Mouse (Mus musculus) lung, postnatal 0 days (tissue): ENCODE results near the gene Chd2. TPM values are rescaled to one million over a fixed set of nuclear protein-coding genes. Genes with fewer than 3 reads are reported as not detected.
"Not testable (repeated sequence)": the region's sequence is repeated elsewhere in the genome, so short reads cannot be mapped to it uniquely, and the experiment has no call there.

ENCODE experiments used
- ATAC-seq: fragments of 200-750 bp; cut with Nextera tagmentation; 2 replicates; pipeline ENCODE4 v1.8.0; 2017; ENCODE audit warnings: moderate library complexity
- DNase-seq: peaks from one replicate; pipeline ENCODE4 v3.0.0-alpha.2; 2016; ENCODE audit warnings: low spot score
- H3K27ac ChIP-seq: fragments of 300-500 bp; sonication (generic); 2 replicates; pipeline ENCODE4 v1.5.1; 2014; ENCODE audit warnings: antibody characterized with exemption, mild to moderate bottlenecking, low read length, mixed read lengths
- H3K27me3 ChIP-seq: fragments of 300-500 bp; sonication (generic); replicated peaks from 2 replicates; pipeline ENCODE4 v1.6.1; 2014; ENCODE audit warnings: low read length, mixed read lengths; ENCODE audit not compliant: insufficient read depth
- H3K36me3 ChIP-seq: fragments of 300-500 bp; sonication (generic); 2 replicates; pipeline ENCODE4 v1.6.1; 2014; ENCODE audit warnings: low read length, mixed read lengths; ENCODE audit not compliant: insufficient read depth
- H3K4me1 ChIP-seq: fragments of 300-500 bp; sonication (generic); 2 replicates; pipeline ENCODE4 v1.6.1; 2014; ENCODE audit warnings: antibody characterized with exemption, low read depth, low read length, mixed read lengths; ENCODE audit not compliant: insufficient read depth
- H3K4me2 ChIP-seq: fragments of 300-500 bp; sonication (generic); replicated peaks from 2 replicates; pipeline ENCODE4 v1.6.1; 2014; ENCODE audit warnings: low read depth, mild to moderate bottlenecking, low read length, moderate library complexity, mixed read lengths
- H3K4me3 ChIP-seq: fragments of 300-500 bp; sonication (generic); 2 replicates; pipeline ENCODE4 v1.5.1; 2014; ENCODE audit warnings: low read depth, low read length
- H3K9ac ChIP-seq: fragments of 300-500 bp; sonication (generic); replicated peaks from 2 replicates; pipeline ENCODE4 v1.6.1; 2014; ENCODE audit warnings: low read depth, mild to moderate bottlenecking
- H3K9me3 ChIP-seq: fragments of 300-500 bp; sonication (generic); 2 replicates; pipeline ENCODE4 v1.6.1; 2016; ENCODE audit warnings: low read length, mixed read lengths
- CTCF ChIP-seq: IDR thresholded peaks from 2 replicates; pipeline ENCODE4 v1.5.1; 2016; ENCODE audit warnings: antibody characterized with exemption, mild to moderate bottlenecking
- EP300 ChIP-seq: IDR thresholded peaks from 2 replicates; pipeline ENCODE4 v1.6.1; 2016; ENCODE audit warnings: antibody characterized with exemption, mild to moderate bottlenecking, control low read depth
- WGBS: fragments of 180-500 bp; shearing (Covaris S2); extraction: QIAGEN DNeasy Blood & Tissue Kit; methylation state at CpG from one replicate; pipeline ENCODE4 v1.1.7; 2014; 5-methylcytosine and 5-hydroxymethylcytosine counted together
- polyA plus RNA-seq: library from polyadenylated mRNA; unstranded; fragments of >200 nt; fragmentation: Nextera tagmentation; extraction: Ambion mirVana; gene quantifications from 2 replicates; pipeline ENCODE4 v1.2.1, GENCODE M21; 2015

The Chd2 gene
- polyA plus RNA-seq, 1 experiment from 2014 or later: 38.0 TPM

GRCm38 (mm10) chr7:73532916-73533315 lies 8.7 kb downstream of the Chd2 start:
- DNase-seq: peak; percentile 75
- H3K36me3 ChIP-seq: no peaks in the 10 kb centered on the region
- H3K4me1 ChIP-seq: peaks cover 35% of the 10 kb centered on the region

DNA sequence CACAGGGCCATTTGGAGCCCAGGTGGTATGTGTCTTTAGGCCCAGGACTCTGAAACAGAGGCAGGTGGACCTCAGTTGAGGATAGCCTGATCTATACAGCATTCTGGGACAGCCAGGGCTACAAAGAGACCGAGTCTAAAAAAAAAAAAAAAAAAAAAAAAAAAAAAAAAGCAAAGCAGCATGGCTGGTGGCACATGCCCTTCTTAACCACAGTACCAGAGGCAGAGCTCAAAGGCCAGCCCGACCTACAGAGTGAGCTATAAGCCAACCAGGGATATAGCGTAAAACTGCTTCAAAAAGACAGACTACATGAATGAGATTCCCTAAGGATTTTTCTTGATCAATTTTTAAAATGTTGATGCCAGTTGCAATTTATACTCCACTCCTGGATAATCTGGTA lies 9.5 kb downstream of the Chd2 start:
- Histone ChIP-seq H3K4me2 (no peak overlapping the region), H3K27me3 (no peaks in the 10 kb centered on the region), H3K9me3 (no peaks in the 10 kb centered on the region), H3K4me3 (no peak overlapping the region), H3K36me3 (no peaks in the 10 kb centered on the region), H3K4me1 (peaks cover 35% of the 10 kb centered on the region), H3K27ac (peak overlapping the region; percentile 84), H3K9ac (peak overlapping the region; percentile 19; the same call in 1 of the 2 replicates)
- no peak for TF ChIP-seq CTCF
- TF ChIP-seq EP300: no peak
- no peak for ATAC-seq
- WGBS: 68% methylated on average over 3 of the region's 3 CpGs
- DNase-seq: no peak

More at GRCm38 (mm10) chr7:73532916-73533315, 8.7 kb downstream of the Chd2 start:
- TF ChIP-seq EP300: no peak
- TF ChIP-seq CTCF: no peak
- no peaks in the 10 kb centered on the region for H3K9me3 ChIP-seq
- no peaks in the 10 kb centered on the region for H3K27me3 ChIP-seq
- no peak for ATAC-seq
- WGBS: 22% methylated on average over 3 of the region's 3 CpGs
- no peak overlapping the region for H3K4me3 ChIP-seq
- peak overlapping the region; percentile 27; the same call in 1 of the 2 replicates for H3K9ac ChIP-seq
- peak overlapping the region; percentile 84 for H3K27ac ChIP-seq
- H3K4me2 ChIP-seq: peak overlapping the region; percentile 23

- H3K27ac ChIP-seq: peak overlapping the region; percentile 84
- H3K4me3 ChIP-seq: no peak overlapping the region
- peak; percentile 57 for DNase-seq
- no peaks in the 10 kb centered on the region for H3K36me3 ChIP-seq
- 38% methylated on average over 7 of the region's 7 CpGs for WGBS
- H3K9me3 ChIP-seq: no peaks in the 10 kb centered on the region
- no peak for ATAC-seq
- H3K27me3 ChIP-seq: no peaks in the 10 kb centered on the region
- no peak for TF ChIP-seq CTCF
- peak; percentile 66 for TF ChIP-seq EP300
- H3K4me1 ChIP-seq: peaks cover 35% of the 10 kb centered on the region
- H3K4me2 ChIP-seq: no peak overlapping the region; the same call in 1 of the 2 replicates
- H3K9ac ChIP-seq: peak overlapping the region; percentile 19; the same call in 1 of the 2 replicates
Observed at GRCm38 (mm10) chr7:73531506-73532093, 10.0 kb downstream of the Chd2 start.

DNA sequence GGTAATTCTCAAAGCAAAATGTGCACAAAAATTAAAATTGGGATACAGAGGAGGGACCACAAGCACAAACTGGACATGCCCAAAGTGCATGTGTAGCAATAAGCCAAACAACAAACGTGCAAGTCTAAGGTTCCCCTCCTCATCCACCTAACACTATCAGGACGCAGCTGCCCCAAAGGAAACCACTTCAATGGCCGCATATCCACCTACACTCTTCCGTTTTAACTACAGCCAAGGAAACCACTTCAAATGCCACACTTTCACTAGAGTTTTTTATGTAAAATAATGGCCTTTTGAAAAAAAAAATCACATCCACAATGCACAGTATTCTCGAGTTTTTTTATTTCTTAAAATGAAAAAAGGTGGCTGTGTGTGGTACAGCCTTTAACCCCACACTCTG lies 10.8 kb downstream of the Chd2 start:
- no peaks in the 10 kb centered on the region for H3K9me3 ChIP-seq
- no peaks in the 10 kb centered on the region for H3K27me3 ChIP-seq
- TF ChIP-seq EP300: no peak
- TF ChIP-seq CTCF: no peak
- H3K4me1 ChIP-seq: peaks cover 32% of the 10 kb centered on the region
- no peak for DNase-seq
- H3K4me3 ChIP-seq: no peak overlapping the region
- H3K9ac ChIP-seq: no peak overlapping the region
- H3K4me2 ChIP-seq: no peak overlapping the region
- H3K36me3 ChIP-seq: no peaks in the 10 kb centered on the region
- peak overlapping the region; percentile 84 for H3K27ac ChIP-seq
- ATAC-seq: no peak
- 39% methylated on average over 5 of the region's 5 CpGs for WGBS

DNA sequence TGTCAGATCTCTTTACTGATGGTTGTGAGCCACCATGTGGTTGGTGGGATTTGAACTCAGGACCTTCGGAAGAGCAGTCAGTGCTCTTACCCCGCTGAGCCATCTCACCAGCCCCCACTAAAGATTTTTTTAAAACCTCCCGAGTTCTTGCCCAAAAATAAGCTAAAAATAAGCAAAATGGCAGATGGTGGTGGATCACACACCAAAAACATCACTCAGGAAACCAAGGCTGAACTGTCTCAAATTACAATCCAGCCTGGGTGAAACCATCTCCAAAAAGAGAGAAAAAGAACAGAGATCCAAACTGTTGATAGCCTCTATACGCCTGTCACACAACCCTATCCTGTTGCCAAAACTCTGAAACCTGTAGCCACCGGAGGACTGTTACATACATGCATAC lies 11.5 kb downstream of the Chd2 start:
- Histone ChIP-seq H3K27ac (0 out of 2 replicates have a peak overlapping the region, but pooled peaks have one; percentile 3), H3K4me2 (no peak overlapping the region), H3K27me3 (no peaks in the 10 kb centered on the region), H3K9me3 (no peaks in the 10 kb centered on the region), H3K9ac (no peak overlapping the region), H3K4me1 (peaks cover 27% of the 10 kb centered on the region), H3K4me3 (no peak overlapping the region), H3K36me3 (no peaks in the 10 kb centered on the region)
- TF ChIP-seq EP300 (no peak), CTCF (no peak)
- WGBS: 85% methylated on average over 5 of the region's 5 CpGs
- no peak for ATAC-seq
- DNase-seq: no peak

DNA sequence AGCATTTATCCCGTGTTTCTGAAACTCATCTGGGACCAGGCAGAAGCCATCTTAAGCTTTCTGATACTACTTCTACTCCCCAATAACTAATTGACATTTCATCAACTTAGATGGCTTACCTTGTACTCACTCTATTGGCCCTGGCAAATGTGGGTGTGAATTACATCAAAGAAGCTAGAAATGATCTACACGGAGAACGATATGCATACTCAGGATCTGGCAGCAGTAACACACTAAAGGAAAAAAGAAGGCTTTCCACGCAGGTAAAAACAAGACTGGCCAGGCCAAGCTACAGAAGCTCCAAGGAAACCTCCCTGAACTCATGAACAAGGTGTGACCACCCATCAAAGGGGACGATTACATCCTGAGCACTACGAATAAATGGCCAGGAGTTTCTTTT lies 12.4 kb downstream of the Chd2 start:
- no peak for DNase-seq
- H3K4me1 ChIP-seq: peaks cover 32% of the 10 kb centered on the region

GRCm38 (mm10) chr7:73528377-73528894 lies 13.2 kb downstream of the Chd2 start:
- not testable (repeated sequence) for H3K4me3 ChIP-seq, ATAC-seq, DNase-seq, H3K9ac ChIP-seq, H3K9me3 ChIP-seq, H3K4me2 ChIP-seq, H3K36me3 ChIP-seq, H3K27me3 ChIP-seq
- Histone ChIP-seq H3K27ac (0 out of 2 replicates have a peak overlapping the region, but pooled peaks have one; percentile 47), H3K4me1 (peaks cover 28% of the 10 kb centered on the region)
- WGBS: 66% methylated on average over 7 of the region's 7 CpGs

More for the DNA sequence above, 12.4 kb downstream of the Chd2 start:
- Histone ChIP-seq H3K27me3 (no peaks in the 10 kb centered on the region), H3K4me2 (no peak overlapping the region), H3K4me3 (no peak overlapping the region), H3K27ac (no peak overlapping the region; the same call in 1 of the 2 replicates), H3K9me3 (no peaks in the 10 kb centered on the region), H3K9ac (no peak overlapping the region), H3K36me3 (no peaks in the 10 kb centered on the region)
- no peak for ATAC-seq
- WGBS: 79% methylated on average over 6 of the region's 6 CpGs
- TF ChIP-seq CTCF: no peak
- no peak for TF ChIP-seq EP300
